Mouse (Mus musculus) spleen, postnatal 4 days (tissue): ENCODE results near the gene Cbln3.

Source experiments
- DNase-seq, 2 experiments: peaks; one replicate each; pipeline ENCODE4 v3.0.0; 2022; ENCODE audit warnings: low spot score in 2 of 2

Cbln3 gene

DNA sequence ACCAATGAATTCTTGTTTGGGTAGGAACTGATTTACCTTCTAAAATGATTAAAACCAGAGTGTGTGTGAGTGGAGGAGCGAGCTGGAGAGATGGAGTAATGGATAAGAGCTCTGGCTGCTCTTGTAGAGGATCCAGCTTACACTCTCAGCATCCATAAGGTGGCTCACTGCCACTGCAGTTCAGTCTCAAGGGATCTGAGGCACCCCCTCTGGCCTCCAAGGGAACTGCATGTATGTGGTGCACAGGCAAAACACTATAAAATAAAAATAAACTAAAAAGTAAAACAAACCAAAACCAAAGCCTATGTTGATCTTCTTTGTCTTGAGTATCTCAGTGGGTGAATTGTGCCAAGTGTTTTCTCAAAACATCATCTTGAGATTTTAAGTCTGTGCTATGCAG, 4.6 kb downstream of the Cbln3 start:
- peak; percentile 76 to 86 for DNase-seq

DNA sequence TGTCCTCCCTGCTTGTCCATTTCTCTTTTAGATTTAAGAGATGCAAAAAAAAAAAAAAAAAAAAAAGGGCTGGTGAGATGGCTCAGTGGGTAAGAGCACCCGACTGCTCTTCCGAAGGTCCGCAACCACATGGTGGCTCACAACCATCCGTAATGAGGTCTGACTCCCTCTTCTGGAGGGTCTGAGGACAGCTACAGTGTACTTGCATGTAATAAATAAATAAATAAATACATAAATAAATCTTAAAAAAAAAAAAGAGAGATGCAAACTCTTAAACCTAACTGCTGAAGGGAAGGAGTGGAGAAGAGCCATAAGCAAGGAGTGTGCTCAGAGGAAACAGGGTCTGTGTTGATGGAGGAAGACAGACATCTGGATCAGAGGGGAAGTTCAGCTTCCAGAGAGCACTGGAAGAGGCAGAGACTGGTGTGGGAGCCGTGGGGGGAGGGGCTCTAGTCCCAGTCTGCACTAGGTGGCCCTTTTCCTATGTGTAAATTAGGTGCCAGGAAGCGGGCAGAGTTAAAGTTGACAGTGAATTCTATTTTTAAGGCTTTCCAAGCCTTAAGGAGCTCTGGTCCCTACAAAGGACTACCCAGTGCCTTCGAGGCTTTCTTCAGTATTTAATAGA, 5.8 kb downstream of the Cbln3 start:
- no peak for DNase-seq

DNA sequence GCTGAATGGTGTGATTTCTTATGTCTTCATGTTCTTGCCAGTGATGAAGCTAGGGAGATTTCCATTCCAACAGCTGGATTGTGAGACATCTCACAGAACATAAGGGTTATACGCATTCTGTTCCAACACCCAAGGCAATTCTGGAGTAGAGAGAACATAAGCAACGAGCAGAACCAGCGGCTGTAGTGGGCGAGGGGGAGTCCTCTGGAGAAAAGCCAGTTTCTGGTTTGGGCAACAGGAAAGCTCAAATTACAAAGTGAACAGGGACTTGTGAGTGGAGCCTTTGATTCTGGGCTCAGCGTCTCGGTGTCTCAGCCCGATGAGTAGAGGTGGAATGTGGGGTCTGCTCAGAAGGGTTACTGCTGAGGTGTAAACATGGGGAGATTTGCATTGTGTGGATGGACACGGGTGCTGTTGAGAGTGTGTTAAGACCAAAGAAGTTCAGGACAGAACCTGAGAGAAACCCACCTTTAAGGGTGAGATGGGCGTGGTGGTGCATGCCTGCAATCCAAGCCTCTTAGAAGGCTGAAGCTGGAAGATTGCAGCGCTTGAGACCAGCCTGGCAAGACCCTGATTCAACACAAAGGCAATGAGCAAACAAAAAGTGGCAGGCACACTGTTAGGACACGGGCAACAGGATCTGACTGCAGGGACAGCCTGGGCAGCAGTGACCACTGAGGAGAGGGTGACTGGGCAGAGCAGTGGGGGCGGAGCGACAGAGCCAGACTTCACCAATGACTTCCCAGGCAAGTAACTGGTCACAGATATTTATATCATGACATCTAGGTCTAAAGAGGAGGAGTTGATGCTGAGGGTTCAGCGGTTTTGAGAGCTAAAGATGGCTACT, 6.5 kb downstream of the Cbln3 start:
- DNase-seq = no peak

DNA sequence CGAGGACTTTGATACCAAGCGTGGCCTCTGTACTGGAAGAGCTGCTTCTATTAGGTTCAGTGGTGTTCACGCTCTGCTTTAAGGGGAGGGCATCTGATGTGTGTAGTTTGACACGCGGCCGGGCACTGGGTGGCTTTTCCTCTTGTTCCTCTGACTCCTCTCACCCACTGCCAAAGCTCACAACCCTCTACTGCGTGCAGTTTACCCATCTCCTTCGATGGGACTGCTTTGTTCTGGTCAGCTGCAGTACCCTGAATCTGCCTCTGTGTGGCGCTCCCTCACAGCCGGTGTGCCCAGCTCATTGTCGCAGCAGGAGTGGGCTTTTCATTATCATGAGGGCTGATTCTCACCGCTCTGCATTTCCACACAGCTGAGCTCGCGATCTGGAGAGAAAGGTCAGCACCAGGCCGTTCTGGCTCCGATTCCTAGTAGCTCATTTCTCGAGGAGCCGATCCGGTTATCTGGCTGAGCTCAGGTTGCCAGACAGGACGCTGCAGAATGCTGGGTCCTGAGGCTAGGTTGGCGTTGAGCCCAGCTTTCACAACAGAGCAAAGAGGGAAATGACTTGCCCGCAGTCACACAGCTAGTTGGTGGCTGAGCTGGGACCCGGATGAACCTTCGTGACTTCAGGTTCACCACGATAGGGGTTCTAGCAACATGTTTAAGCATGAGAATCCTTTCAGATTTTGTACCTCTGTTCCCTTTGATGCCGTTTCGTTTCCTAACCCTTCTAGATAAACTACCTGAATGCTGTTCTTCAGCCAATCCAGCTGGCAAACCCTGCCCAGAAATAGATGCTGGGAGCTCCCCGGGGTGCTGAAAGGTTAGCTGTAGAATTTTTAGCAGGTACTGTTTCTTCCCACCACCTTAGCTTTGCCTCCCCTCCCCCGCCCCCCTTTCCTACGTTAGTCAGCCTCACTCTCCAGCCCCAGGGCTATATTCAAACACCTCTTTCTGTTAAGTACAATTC, 10.2 kb downstream of the Cbln3 start:
- DNase-seq = peak; percentile 71 to 88

DNA sequence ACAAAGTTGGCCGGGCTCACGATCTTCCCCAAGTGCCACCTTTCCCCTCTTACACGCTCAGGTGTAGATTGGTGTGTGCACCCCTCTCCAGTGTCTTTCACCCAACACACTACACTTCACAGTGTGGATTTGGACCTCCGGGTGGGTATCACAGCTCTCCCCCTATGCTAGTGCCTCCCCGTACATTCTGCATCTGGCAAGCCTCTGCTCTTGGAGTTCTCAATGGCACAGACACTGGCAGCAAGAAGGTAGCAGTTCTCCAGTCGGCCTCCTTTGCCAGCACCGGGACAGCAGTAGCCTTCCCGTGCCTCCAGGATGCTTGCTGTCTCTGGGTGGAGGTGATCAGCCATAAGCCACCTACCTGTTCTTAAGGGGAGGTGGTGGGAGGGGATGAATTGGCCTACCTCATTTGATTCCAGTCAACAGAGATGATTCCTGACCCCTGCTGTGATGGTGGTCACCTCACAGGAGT, 10.9 kb downstream of the Cbln3 start:
- no peak for DNase-seq

DNA sequence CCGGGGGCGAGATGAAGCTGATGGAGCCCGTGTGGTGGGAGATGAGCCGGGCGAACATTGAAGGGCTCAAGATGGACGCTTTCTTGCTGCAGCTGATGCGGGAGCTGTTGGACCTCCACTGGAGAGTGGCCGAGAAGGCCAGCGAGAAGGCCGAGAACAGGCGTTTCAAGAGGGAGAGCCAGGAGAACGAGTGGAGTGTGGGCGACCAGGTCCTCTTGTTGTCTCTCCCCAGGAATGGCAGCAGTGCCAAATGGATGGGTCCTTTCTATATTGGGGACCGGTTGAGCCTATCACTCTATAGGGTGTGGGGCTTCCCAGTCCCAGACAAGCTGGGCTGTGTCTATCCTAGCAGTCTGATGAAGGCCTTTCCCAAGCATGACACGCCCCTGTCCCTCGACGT, 11.6 kb downstream of the Cbln3 start:
- no peak for DNase-seq

DNA sequence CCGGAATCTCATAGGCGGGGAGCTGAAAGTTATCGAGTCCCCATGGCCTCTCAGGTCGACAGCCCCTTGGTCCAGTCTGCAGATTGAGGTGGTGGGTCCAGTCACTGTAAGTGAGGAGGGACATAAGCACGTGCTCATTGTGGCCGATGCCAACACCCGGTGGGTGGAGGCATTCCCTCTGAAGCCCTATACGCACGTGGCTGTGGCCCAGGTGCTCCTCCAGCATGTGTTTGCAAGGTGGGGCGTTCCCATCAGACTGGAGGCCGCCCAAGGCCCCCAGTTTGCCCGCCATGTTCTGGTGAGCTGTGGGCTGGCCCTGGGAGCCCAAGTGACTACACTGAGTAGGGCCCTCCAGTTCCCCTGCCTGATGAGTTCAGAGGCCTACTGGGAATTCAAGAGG, 12.2 kb downstream of the Cbln3 start:
- DNase-seq = no peak

DNA sequence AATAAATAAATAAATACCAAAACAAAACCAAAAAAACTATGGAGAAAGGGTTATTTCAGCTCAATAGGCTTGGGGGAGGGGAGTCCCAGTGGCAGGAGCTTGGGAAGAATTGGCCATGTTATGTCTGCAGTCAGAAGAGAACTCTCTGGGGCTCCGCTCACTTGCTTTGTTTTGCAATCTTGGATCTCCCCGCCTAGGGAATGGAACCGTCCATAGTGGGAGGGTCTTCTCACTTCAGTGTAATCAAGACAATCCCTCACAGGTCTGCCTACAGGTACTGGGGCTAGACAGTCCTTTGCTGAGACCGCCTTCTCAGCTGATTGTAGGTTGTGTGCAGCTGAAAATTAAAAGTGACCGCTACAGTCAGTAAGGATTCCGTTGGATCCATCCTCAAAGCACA, 14.7 kb downstream of the Cbln3 start:
- DNase-seq = no peak

DNA sequence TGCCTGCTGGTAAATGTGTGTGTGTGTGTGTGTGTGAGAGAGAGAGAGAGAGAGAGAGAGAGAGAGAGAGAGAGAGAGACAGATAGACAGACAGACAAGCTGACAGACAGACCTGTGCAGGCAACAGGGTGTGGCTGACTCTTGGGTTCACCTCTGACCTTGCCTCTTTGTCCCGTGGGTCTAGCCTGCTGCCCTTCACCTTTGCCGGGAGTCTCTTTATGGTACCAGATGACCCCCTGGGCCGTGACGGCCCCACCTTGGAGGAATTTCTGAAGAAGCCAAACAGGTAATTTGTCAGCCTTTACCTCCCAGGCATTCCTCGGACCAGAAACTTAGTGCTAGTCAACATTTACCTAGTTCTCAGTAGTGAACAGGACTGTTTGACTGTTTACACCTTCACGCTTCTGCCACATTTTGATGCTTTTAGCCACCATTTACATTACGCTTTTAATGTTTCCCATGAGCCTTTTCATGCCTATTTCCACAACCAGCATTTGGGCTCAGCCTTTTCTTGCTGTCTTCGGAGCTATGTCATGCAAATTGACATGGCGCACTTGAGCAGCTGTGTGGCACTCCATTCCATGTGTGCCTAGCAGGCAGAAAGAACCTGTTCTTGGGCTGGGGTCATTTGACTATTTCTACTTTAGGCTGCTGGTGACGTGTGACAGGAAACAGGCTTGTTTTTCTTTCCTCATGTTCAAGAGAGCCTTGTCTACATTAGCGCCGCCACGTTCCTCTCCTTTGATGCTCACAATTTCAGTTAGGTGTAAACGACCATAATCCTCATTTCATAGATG, 15.8 kb downstream of the Cbln3 start:
- no peak for DNase-seq

DNA sequence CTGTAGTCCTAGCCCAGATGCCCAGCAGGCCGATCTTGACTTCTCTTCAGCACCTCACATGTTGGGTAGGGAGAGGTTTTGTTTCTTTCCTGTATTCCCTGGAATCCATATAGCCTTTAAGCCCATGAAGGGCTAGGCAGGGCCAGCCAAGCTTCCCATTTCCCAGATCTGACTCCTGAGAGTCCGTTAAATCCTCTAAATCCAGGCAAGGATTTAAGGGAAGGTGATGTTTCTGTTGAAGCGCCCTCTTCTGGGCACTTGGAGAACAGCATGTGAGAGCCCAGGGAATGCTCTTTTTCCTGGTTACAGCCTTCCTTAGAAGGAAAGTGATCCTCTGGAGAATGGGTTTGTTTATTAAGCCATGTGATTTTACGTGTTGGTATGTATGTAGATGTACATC, 17.2 kb downstream of the Cbln3 start:
- DNase-seq = no peak

DNA sequence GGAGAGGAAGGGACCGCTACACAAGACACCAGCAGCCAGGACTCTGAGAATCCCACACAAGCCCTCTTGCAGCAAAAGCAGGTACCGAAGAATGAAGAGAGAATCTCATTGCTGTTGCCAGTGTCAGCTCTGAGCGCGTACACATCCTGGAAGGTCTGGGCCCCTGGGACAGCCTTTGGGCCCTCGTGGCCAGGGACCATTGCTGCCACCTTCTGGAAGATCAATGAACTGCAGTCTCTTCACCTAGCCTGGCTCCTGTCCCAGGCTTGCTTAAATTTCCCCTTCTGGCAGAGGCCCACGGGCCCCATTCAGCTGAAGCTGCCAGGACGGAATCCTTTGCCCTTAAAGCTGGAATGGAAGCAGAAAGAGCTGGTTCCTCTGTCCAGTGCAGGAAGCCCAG, 20.4 kb downstream of the Cbln3 start:
- DNase-seq = peak; percentile 68 to 88

DNA sequence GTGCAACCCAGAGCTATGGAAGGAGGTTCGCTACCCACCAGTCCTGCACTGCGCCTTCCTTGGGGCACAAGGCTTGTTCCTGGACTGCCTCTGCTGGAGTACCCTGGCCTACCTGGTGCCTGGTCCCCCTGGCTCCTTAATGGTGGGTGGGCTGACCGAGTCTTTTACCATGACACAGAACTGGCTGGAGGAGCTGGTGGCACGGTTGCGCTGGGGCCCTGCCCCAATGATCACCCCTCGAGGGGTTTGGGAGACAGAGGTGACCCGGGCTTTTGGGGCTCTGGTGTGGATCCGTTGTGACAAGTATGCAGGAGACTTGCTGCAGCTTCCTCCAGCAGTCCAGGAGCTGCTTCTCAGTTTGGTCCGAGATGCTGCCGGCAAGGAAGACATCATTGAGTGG, 21.2 kb downstream of the Cbln3 start:
- DNase-seq = no peak

DNA sequence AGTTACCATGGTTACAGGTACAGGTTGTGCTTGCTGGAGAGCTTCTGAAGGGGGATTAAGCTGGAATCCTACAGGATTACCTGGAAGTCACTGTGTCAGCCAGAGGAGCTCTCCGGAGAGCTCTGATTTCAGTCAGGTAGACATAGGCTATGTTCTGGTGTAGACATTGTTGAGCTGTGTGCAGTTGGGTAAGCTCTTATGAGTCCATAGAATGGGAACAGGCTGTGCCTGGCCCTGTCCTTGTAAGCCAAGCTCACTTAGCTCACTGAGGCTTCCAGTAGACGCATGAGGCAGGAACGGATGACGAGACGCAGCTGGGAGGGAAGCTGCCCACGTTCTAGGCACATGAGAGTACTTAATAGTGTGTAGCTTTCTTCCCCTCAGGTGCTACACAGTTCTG, 22.0 kb downstream of the Cbln3 start:
- no peak for DNase-seq

DNA sequence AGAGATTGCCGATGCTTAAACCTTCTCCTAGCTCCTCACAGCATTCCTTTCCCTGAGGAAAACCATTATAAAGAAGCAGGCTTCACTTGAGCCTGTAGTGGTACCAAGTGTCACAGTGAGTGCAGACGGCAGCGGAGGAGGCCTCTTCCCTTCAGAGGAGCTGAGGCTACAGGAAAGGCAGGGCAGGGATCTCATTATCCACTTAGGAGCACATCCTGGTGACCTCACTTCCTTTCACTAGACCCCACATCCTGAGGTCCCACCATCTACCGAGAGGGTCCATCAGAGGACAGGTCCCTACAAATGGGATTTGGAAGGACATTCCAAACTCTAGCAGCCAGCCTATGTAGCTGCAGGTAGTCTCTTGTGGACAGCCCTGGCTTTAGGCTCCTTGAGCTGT, 26.6 kb downstream of the Cbln3 start:
- DNase-seq = no peak

DNA sequence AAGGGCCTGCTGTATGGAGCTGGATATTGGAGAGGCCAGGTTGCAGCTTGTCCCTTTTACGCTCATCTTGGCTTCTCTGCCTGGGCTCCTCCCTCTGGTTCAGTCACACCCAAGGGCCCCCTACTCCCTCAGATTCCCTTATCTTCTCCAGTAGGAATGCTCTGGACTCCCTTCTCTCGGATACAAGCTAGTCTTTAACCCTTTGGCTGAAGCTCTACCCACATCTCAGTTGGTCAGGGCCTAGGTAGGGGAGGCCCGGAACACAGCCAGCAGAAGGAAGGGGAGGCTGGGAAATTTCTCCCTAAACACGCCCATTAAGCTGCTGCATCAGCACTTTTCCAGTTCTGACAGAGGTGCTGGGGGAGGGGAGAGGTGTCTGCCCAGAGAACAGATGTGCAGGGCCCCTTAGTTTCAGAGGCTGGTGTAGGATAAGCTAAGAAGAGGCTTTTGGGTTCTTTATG, 29.1 kb downstream of the Cbln3 start:
- DNase-seq = no peak

DNA sequence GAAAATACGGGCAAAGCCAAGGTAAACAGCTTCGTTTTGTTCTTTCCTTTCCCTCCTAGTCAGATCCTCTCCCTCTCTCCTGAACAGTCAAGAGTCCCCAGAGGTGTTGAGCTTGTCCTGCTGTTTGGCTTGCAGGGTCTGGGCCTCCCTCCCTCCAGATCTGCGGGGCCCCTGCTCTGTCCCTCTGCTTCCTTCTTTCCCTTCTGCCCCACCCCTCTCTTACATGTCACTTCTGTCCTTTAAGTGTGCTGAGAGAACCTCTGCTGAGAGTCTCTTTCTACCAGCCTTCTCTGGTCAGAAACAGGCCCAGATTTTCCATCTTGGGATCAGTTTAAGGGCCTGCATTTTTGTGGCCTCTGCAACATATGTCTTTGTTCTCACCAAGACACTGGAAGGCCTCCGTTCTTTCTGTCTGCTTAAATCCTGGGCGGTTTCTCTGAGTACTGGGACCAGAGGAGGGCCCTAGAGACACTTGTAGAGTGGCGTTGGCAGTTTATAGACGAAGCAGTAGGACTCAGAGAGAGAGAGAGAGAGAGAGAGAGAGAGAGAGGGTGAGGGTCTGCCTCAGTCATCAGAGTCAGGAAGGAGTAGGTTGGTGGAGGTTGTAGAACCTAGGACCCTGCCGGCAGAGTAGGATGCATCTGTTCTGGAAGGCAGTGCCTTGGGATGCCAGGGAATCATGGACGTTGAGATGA, 29.6 kb downstream of the Cbln3 start:
- DNase-seq = no peak

DNA sequence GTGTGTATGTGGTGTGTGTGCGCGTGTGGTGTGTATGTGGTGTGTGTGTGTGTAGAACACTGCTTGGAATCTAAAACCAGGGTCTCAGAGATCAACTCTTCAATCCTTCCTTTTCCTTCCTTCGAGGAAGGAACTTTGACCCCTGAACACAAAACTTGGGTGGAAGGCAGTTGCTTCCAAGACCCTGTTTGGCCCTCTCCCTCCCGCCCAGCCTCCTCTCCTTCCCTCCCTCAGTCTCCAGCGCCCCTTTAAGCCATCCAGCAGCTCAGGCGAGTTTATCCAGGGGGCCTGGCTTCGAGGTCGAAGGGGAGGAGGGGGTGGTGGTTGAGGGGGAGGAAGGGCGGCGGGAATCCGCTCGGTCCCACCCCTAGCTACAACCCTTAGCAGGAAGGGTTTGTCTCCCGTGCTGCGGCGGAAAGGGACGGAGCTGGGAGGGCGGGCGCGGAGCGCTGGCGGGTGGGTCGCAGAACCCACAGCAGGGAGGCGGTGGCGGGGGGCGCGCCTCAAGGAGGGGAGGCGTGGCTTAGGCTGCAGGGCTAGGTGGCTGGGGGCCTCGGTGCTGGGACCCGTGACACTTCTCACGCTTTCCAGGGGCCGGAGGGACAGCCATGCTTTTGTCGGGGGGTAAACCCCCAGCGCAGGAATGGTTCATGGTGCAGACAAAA, 30.4 kb downstream of the Cbln3 start, which contains the start of gene Nynrin:
Gene Nynrin (plus strand): TSS at position 390 of the 665 bp plus-strand sequence.
- peak in 1 of 2 experiments; percentile 37 for DNase-seq

DNA sequence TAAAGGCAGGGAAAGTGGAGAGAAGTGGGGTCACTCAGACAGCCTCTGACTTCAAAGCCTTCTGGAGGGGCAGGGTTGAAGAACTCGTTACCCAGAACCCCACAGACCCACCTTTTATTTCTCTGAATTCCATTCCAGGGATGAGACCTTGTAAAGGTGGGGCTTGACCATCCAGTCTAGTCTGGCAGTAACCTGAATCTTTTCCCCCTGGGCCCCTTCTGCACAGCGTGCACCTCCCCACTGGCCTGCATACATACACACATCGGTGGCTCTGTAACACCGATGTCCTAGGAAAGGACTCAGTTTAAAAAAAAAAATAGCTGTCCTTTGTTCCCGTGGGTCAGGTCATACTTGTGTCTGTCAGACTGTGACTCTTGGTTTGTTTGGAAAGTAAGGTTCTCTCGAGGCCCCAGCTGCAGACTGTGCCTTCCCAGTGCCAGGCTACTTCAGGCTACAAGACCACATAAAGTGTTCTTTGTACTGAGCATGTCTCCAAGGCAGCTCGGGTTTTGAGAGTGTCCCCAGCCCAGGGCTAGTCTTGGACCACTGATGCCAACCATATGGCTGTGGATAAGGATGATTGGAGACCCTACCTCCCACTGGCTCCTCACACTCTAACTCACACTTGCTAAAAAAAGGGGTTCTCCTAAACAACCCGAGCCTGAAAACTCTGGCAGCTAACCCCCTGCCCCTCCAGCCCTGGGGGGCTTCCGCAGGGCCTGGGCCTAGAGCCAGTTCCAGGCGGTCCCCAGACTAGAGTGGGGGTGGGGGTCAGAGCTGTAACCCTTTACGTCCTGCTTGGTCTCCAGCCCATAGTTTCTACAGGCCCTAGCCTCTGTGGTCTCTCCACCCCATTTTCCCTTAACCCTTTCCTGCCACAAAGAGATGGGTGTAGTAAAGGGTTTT, 31.3 kb downstream of the Cbln3 start:
- no peak for DNase-seq

DNA sequence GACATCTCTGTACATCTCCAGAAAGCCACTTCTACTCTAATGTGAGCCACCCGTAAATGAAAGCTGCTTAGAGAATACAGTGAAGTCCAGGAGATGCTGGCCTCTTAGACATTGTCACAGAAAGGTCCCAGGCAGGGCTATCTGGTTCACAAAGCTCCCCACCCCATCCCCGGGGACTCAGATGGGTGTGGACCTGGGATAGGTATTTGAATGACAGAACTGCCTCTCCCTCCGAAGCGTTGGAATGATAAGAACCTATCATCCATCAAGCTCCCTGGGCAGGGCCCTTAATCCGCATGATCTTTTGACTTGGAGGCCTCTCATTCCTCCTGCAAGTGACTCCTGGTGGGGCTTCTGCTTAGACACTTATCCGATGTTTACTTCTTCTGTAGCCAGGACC, 33.3 kb downstream of the Cbln3 start:
- DNase-seq = no peak
